14 mouse cellular contexts compared by ENCODE assay signal in genomic region chr8:17618846-17619245, GRCm38 (mm10).
"Had no signal": no experiment of that assay in that cellular context is flagged by ENCODE, and none has a peak within 500 bp of the region (broad histone marks: within the 10 kb centered on the region; RNA-seq: fewer than 3 reads in every experiment).

No protein-coding gene starts in this region.

- H3K27me3 ChIP-seq: kidney, embryonic 15.5 days; limb, embryonic 15.5 days; liver, embryonic 12.5 days; megakaryocyte, embryonic 14.5 days; midbrain, embryonic 12.5 days; neural tube, embryonic 12.5 days had no signal

- H3K27ac ChIP-seq: kidney, embryonic 15.5 days; left cerebral cortex, adult 2 months; limb, embryonic 15.5 days; liver, embryonic 12.5 days; macrophage; midbrain, embryonic 12.5 days; neural tube, embryonic 12.5 days; stomach, postnatal 0 days had no signal

- H3K4me3 ChIP-seq: kidney, embryonic 15.5 days; left cerebral cortex, adult 2 months; limb, embryonic 15.5 days; liver, embryonic 12.5 days; megakaryocyte, embryonic 14.5 days; midbrain, embryonic 12.5 days; neural tube, embryonic 12.5 days had no signal

- H3K4me1 ChIP-seq: kidney, embryonic 15.5 days; limb, embryonic 15.5 days; liver, embryonic 12.5 days; megakaryocyte, embryonic 14.5 days; midbrain, embryonic 12.5 days; neural tube, embryonic 12.5 days had no signal

- ATAC-seq: liver, embryonic 12.5 days had no signal

- H3K9ac ChIP-seq: kidney, embryonic 15.5 days; limb, embryonic 15.5 days; liver, embryonic 12.5 days; lung, embryonic 14.5 days; midbrain, embryonic 12.5 days; neural tube, embryonic 12.5 days had no signal

- H3K9me3 ChIP-seq: kidney, embryonic 15.5 days; limb, embryonic 15.5 days; liver, embryonic 12.5 days; megakaryocyte, embryonic 14.5 days; midbrain, embryonic 12.5 days; neural tube, embryonic 12.5 days had no signal

- DNase-seq: kidney, postnatal 14 days; lung, postnatal 10 days; thymus, adult 2 months; thymus, postnatal 36 days had no signal

- H3K4me2 ChIP-seq: kidney, embryonic 15.5 days; limb, embryonic 15.5 days; liver, embryonic 12.5 days; lung, embryonic 14.5 days; midbrain, embryonic 12.5 days; neural tube, embryonic 12.5 days had no signal

- H3K36me3 ChIP-seq: kidney, embryonic 15.5 days; limb, embryonic 15.5 days; liver, embryonic 12.5 days; midbrain, embryonic 12.5 days; neural tube, embryonic 12.5 days had no signal
